Mouse (Mus musculus) hindbrain, embryonic 12.5 days (tissue): ENCODE measurements at regions not wholly inside any gene's neighbourhood (a gene's known extent, or its start where the extent isn't known, plus 50 kb on each side); places are given as distances from the start of the nearest gene placed in this dataset.

Experiments used
- ATAC-seq: fragments of 200-750 bp; cut with Nextera tagmentation; 2 replicates; pipeline ENCODE4 v1.8.0; 2017; ENCODE audit warnings: moderate TSS enrichment; ENCODE audit not compliant: low FRiP score
- H3K27ac ChIP-seq: fragments of 300-500 bp; sonication (generic); 2 replicates; pipeline ENCODE4 v1.5.1; 2016; ENCODE audit warnings: mild to moderate bottlenecking
- H3K27me3 ChIP-seq: fragments of 300-500 bp; sonication (generic); 2 replicates; pipeline ENCODE4 v1.6.1; 2016; ENCODE audit warnings: mild to moderate bottlenecking
- H3K36me3 ChIP-seq: fragments of 300-500 bp; sonication (generic); 2 replicates; pipeline ENCODE4 v1.6.1; 2016; ENCODE audit warnings: mild to moderate bottlenecking
- H3K4me1 ChIP-seq: fragments of 300-500 bp; sonication (generic); 2 replicates; pipeline ENCODE4 v1.6.1; 2016
- H3K4me2 ChIP-seq: fragments of 300-500 bp; sonication (generic); replicated peaks from 2 replicates; pipeline ENCODE4 v1.6.1; 2016; ENCODE audit warnings: mild to moderate bottlenecking
- H3K4me3 ChIP-seq: fragments of 300-500 bp; sonication (generic); 2 replicates; pipeline ENCODE4 v1.5.1; 2016; ENCODE audit warnings: mild to moderate bottlenecking
- H3K9ac ChIP-seq: fragments of 300-500 bp; sonication (generic); 2 replicates; pipeline ENCODE4 v1.6.1; 2016; ENCODE audit warnings: mild to moderate bottlenecking, moderate library complexity
- H3K9me3 ChIP-seq: fragments of 300-500 bp; sonication (generic); replicated peaks from 2 replicates; pipeline ENCODE4 v1.6.1; 2016; ENCODE audit warnings: mild to moderate bottlenecking
- WGBS: fragments of 180-500 bp; shearing (Covaris S2); methylation state at CpG from one replicate; pipeline ENCODE4 v1.1.7; 2016; 5-methylcytosine and 5-hydroxymethylcytosine counted together

DNA sequence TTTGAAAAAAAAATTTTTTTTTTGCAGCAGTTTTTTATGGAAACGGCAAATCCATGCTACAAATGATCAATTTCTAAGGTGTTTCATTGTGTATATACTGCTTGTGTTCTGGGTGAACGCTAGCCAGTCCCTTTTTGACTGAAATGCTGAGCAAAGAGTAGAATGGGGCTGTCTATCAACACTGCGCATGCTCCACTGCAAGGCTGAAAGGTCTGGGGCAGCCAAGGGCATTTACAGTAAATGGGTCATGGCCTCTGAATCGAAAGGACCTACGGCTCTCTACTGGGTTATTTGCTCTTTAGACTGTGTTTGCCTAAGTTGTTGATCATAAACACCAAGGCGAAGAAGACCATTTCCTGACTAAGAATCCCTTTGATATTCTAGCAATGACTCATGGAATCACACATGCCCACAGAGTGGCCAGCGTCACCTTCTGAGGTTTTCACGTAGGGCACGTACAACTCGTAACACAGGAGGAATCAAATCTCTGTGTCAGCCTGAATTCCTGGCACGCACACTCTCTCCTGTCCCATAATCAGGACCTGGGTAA is 171.8 kb upstream of the Prdm1 start:
- H3K27me3 ChIP-seq = no peaks in the 10 kb centered on the region
- H3K36me3 ChIP-seq = no peaks in the 10 kb centered on the region
- no peak overlapping the region for H3K4me3 ChIP-seq
- no peak for ATAC-seq
- no peaks in the 10 kb centered on the region for H3K9me3 ChIP-seq
- no peak overlapping the region for H3K27ac ChIP-seq
- no peak overlapping the region for H3K9ac ChIP-seq
- 87% methylated on average over 11 of the region's 11 CpGs for WGBS
- H3K4me1 ChIP-seq = no peaks in the 10 kb centered on the region
- no peak overlapping the region for H3K4me2 ChIP-seq

DNA sequence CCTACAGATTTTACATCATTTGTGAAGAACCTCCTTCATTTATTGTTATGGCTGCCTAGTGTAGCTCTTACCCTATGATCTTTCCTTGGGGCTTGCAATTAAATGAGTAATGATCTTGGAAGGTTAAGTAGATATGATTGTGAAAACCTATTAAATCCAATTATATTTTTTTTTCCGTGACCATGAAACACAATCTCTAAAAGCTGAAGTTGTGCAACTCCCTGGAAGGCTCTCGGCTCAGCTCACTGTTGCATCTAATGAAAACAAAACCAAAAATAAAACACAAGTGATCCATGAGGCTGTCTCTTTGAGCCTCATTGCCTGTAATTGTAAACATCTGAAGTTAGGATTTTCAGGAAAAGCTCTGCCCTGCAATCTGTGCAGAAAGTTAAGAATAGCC is 169.7 kb upstream of the Prdm1 start:
- Histone ChIP-seq H3K27ac (no peak overlapping the region), H3K9me3 (no peaks in the 10 kb centered on the region)

DNA sequence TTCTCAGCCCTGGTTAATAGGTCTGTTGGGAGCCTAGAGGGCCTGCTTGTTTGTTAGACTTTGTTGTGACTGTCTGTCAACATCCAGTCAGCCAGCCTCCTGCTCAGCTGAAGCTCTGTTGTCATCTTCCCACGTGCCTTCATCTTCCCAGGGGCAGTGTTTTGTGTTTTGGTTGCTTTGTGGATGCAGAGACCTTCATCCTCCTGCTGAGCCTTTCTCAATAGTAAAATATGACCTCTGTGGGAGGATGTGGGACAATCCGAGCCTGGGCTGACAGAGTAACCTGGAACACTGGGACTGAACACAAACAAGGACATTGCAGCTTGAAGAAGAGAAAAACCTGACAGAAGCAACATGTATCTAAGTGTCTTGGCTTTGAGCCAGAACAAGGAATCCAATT is 168.7 kb upstream of the Prdm1 start:
- H3K27ac ChIP-seq = no peak overlapping the region
- 18% methylated on average over 2 of the region's 2 CpGs for WGBS
- no peak overlapping the region for H3K9ac ChIP-seq
- no peak overlapping the region for H3K4me3 ChIP-seq
- no peak for ATAC-seq
- H3K36me3 ChIP-seq = no peaks in the 10 kb centered on the region
- no peaks in the 10 kb centered on the region for H3K9me3 ChIP-seq
- H3K4me1 ChIP-seq = no peaks in the 10 kb centered on the region
- H3K4me2 ChIP-seq = no peak overlapping the region
- H3K27me3 ChIP-seq = no peaks in the 10 kb centered on the region

More for the DNA sequence above, 169.7 kb upstream of the Prdm1 start:
- Histone ChIP-seq H3K4me3 (no peak overlapping the region), H3K27me3 (no peaks in the 10 kb centered on the region), H3K9ac (no peak overlapping the region), H3K4me2 (no peak overlapping the region), H3K4me1 (no peaks in the 10 kb centered on the region), H3K36me3 (no peaks in the 10 kb centered on the region)
- WGBS = 93% methylated on average over 2 of the region's 2 CpGs
- no peak for ATAC-seq

DNA sequence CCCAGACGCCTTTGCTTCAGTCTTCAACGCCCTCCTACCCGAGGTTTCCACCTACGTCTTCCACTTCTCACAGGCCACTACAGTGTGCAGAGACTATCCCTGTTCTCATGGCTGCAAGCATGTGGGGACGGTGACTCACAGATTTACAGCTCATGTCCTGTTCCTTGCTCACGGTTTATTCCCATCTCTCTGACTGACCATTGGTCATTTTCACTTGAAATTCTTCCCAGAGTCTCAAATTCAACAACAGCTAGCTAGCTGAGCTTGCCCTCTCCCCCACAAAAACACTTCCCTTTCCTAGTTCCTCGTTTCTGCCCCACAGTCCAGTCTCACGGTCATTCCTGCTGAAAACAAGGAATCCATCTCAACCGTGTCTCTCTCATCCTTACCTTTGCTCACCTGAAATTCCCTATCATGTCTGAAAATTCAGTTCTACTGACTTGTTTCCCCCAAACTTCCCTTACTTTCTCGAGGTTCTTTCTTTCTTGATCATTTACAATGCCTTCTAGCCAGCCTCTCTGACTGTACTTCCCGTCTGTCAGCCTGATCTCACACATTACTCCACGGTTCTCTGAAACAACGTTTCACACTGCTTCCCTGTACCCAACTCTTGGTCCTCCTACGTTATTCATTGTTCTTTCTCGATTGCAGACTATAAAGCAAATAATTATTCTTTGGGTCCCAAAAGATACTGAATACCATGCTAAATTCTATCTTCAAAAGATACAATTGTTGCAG is 163.5 kb upstream of the Prdm1 start:
- no peak for ATAC-seq
- no peaks in the 10 kb centered on the region for H3K9me3 ChIP-seq
- H3K27ac ChIP-seq = no peak overlapping the region
- no peak overlapping the region for H3K9ac ChIP-seq
- no peaks in the 10 kb centered on the region for H3K4me1 ChIP-seq
- H3K27me3 ChIP-seq = no peaks in the 10 kb centered on the region
- no peaks in the 10 kb centered on the region for H3K36me3 ChIP-seq
- 86% methylated on average over 15 of the region's 15 CpGs for WGBS
- no peak overlapping the region for H3K4me3 ChIP-seq
- H3K4me2 ChIP-seq = no peak overlapping the region

DNA sequence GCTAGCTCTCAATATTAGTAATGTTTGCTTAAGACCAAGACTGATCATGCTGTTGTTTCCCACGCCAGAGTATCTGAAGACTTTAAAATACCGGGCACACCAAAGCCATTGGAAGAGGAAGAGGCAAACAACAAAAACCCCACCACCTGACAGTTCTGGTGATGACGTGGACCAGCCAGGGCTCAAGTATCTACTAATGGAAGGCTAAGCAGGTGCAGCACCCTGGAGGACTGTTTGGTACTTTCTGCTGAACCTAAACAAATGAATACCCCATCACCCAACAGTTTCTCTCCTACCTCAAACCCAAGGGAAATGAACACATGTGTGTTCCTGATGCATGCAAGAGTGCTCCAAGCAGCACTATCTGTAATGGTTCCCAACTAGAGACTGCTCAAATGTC is 160.3 kb upstream of the Prdm1 start:
- Histone ChIP-seq H3K27ac (no peak overlapping the region), H3K4me1 (no peaks in the 10 kb centered on the region), H3K4me2 (no peak overlapping the region), H3K9me3 (no peaks in the 10 kb centered on the region), H3K9ac (no peak overlapping the region), H3K36me3 (no peaks in the 10 kb centered on the region), H3K27me3 (no peaks in the 10 kb centered on the region), H3K4me3 (no peak overlapping the region)
- ATAC-seq = no peak
- WGBS = 83% methylated on average over 3 of the region's 3 CpGs

DNA sequence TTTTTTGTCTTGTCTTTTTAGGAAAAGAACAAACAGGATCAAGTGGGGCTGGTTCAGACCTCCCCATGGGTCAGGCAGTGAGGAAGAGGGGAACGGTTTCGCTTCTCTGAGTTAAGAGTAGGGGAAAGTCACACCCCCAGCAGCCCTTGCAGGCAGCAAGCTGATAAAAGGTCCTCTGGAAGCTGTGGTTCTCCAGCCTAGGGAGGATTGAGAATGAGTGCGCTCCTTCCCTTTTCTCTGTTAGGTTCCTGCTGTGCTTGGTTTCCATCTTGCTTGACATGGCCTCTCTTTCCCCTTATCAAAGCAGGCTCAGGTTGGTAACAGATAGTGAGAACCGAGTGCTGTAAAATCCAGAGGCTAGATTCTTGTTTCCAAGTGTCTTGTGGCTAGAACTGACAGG is 157.8 kb upstream of the Prdm1 start:
- Histone ChIP-seq H3K9ac (no peak overlapping the region), H3K4me1 (no peaks in the 10 kb centered on the region), H3K36me3 (no peaks in the 10 kb centered on the region), H3K27ac (no peak overlapping the region), H3K27me3 (no peaks in the 10 kb centered on the region), H3K9me3 (no peaks in the 10 kb centered on the region), H3K4me2 (no peak overlapping the region), H3K4me3 (no peak overlapping the region)
- 86% methylated on average over 4 of the region's 4 CpGs for WGBS
- ATAC-seq = no peak

DNA sequence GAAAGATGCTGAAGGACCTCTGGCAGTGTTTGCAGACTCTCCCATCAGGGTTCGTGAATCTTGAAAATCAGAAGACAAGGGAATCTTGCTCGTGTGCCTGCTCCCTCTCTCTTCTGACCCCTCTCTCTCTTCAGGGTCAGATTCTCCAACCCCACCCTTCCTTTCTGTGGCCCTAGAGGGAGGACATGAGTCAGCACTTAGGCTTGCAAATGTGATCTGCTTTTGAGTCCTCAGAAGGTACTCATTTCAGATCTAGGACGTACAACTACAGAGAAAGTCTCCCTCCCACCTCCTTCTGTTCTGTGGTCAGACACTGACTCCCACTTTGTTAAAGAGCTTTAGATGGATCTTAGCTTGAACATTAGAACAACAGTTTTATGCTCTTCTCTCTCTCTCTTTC is 156.9 kb upstream of the Prdm1 start:
- Histone ChIP-seq H3K36me3 (no peaks in the 10 kb centered on the region), H3K9ac (no peak overlapping the region), H3K27ac (no peak overlapping the region), H3K4me2 (no peak overlapping the region), H3K27me3 (no peaks in the 10 kb centered on the region), H3K4me1 (no peaks in the 10 kb centered on the region), H3K4me3 (no peak overlapping the region), H3K9me3 (no peaks in the 10 kb centered on the region)
- no peak for ATAC-seq
- WGBS = 62% methylated on average over 3 of the region's 3 CpGs

DNA sequence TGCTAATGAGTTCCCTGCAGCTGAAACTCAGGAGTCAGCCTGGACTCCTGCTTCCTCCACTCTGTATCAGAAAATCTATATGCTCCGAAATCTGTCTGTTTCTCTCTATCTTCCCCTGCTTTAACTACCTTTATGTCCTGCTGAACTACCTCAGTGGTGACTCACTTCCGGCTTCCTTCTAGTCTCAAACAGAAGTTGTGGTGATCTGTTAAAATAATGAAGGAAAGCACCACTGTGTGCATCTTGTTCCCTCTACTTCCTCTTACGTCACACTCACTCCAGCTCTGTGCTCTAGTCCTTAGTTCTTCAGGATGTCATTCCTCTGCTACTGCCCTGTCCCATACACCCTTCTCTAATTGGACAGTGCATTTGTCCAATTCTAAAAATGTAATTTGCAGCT is 148.2 kb upstream of the Prdm1 start:
- WGBS = 90% methylated on average over 3 of the region's 3 CpGs
- Histone ChIP-seq H3K9ac (no peak overlapping the region), H3K36me3 (no peaks in the 10 kb centered on the region), H3K27me3 (no peaks in the 10 kb centered on the region), H3K4me3 (no peak overlapping the region), H3K4me2 (no peak overlapping the region), H3K9me3 (no peaks in the 10 kb centered on the region), H3K4me1 (no peaks in the 10 kb centered on the region), H3K27ac (no peak overlapping the region)
- no peak for ATAC-seq

DNA sequence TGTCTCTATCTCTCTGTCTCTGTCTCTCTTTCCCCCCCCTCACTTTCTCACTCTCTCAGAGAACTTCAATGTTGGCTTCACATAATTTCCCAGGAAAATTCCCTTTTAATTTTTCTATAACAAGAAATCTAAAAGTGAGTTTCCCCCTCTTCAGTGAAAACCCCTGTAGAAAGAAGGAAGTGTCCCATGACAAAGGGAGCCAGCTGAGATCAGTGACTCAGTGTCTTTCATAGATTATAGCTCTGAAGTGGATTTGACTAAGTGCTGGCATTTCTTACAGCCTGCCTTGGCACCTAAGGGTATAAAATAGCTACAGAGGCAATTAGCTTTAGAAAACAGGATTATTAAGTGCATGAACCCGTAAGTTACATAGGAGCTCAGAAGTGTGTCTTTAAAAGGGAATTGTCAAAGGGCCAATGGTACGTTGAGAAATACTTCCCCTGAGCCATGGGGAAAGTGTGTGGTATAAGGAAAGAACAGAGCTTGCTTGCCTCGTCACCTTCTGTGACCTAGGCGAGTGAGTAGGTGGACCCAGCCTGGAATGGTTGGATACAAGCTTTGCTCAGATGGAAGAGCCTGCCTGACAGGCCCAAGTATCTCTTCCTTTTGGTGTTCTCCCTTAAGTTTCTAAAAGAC is 137.3 kb upstream of the Prdm1 start:
- ATAC-seq = no peak
- WGBS = 79% methylated on average over 4 of the region's 4 CpGs
- no peaks in the 10 kb centered on the region for H3K27me3 ChIP-seq
- no peaks in the 10 kb centered on the region for H3K36me3 ChIP-seq
- H3K4me1 ChIP-seq = no peaks in the 10 kb centered on the region
- H3K4me3 ChIP-seq = no peak overlapping the region
- no peak overlapping the region for H3K4me2 ChIP-seq
- H3K9me3 ChIP-seq = no peaks in the 10 kb centered on the region
- H3K9ac ChIP-seq = no peak overlapping the region
- H3K27ac ChIP-seq = no peak overlapping the region

DNA sequence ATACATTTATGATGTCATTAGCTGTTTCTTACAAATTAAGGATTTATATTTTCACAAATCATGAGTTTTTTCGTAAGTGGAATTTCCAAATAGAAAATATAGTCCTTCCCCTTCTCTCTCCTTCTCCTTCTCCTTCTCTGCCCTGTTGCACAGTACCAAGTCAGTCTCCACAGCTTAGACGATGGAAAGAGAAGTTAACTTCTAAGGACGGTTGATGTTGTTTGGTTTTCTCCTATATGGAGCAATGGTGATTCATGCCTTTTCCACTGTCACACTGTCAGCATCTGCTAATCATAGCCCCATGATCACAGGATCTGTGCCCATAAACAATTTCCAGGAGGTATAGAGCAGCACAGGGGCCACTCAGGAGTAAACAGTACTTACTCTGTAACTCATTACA is 131.2 kb upstream of the Prdm1 start:
- Histone ChIP-seq H3K4me3 (no peak overlapping the region), H3K27ac (no peak overlapping the region), H3K4me2 (no peak overlapping the region), H3K36me3 (no peaks in the 10 kb centered on the region), H3K9me3 (no peaks in the 10 kb centered on the region), H3K9ac (no peak overlapping the region), H3K27me3 (no peaks in the 10 kb centered on the region), H3K4me1 (no peaks in the 10 kb centered on the region)
- WGBS = 89% methylated on average over 3 of the region's 3 CpGs
- no peak for ATAC-seq

DNA sequence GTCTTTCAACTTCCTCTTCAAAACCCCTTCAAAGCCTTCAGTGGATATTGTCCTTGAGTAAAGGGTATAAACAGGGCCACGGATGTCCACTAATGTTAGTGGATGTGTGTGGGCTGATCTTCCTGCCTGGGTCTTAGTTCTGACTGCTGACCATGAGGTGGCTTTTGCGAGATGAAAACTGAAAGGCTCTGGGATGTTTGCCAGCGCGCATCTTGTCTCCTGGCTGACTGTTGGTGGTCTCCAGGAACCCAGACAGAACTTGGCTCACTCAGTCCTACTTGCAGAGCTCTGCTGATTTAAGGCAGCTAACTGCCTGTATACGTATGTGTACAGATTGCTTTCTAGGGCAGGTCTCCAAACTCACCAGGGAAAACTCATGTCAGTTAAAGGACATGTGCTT is 125.5 kb upstream of the Prdm1 start:
- 83% methylated on average over 5 of the region's 5 CpGs for WGBS

DNA sequence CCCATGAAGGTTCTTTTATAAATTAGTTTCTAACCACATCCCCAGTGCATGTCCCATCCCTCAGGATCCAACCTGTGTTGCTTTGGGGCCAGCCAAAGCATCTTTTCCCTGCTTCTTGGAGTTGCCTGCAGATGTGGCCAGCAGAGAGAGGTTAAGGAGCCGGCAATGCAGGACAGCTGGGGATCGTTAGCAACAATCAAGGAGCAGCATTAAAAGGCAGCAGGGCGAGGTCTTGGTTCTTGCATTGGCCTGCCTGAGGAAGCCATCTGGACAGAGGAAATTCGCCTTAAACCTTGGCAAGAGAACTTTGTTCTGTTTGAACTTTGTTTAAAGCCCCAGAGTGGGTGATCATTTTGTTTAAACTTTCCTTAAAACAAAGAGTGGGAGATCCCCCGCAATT is 118.7 kb upstream of the Prdm1 start:
- Histone ChIP-seq H3K36me3 (no peaks in the 10 kb centered on the region), H3K4me2 (no peak overlapping the region), H3K9ac (no peak overlapping the region), H3K27ac (no peak overlapping the region), H3K9me3 (no peaks in the 10 kb centered on the region), H3K4me3 (no peak overlapping the region), H3K27me3 (no peaks in the 10 kb centered on the region), H3K4me1 (no peaks in the 10 kb centered on the region)
- 57% methylated on average over 5 of the region's 5 CpGs for WGBS
- no peak for ATAC-seq

More for the DNA sequence above, 125.5 kb upstream of the Prdm1 start:
- Histone ChIP-seq H3K4me2 (no peak overlapping the region), H3K9ac (no peak overlapping the region), H3K27me3 (no peaks in the 10 kb centered on the region), H3K36me3 (no peaks in the 10 kb centered on the region), H3K27ac (no peak overlapping the region), H3K4me3 (no peak overlapping the region), H3K9me3 (no peaks in the 10 kb centered on the region), H3K4me1 (no peaks in the 10 kb centered on the region)
- no peak for ATAC-seq

DNA sequence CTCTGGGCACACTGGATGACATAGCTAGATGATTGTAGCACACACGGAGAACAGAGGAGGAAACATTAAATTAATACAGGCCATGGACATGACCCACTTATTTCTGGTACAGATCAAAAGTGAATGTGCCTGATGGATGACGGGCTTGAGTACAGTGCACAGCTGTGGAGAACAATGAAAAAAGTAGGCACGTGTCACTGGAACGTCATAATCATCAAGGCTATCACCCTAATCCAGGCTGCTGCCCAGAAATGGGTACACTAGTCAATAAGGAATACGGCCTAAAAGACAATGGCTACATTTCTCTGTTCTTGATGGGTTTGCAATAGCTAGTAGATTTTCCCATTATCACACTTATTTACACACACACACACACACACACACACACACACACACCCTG is 118.3 kb upstream of the Prdm1 start:
- no peak overlapping the region for H3K9ac ChIP-seq
- no peak overlapping the region for H3K4me3 ChIP-seq
- H3K4me2 ChIP-seq = no peak overlapping the region
- WGBS = 84% methylated on average over 5 of the region's 5 CpGs
- no peak overlapping the region for H3K27ac ChIP-seq
- no peak for ATAC-seq
- no peaks in the 10 kb centered on the region for H3K36me3 ChIP-seq
- H3K4me1 ChIP-seq = no peaks in the 10 kb centered on the region
- no peaks in the 10 kb centered on the region for H3K27me3 ChIP-seq
- H3K9me3 ChIP-seq = no peaks in the 10 kb centered on the region
